17 mouse cellular contexts compared by ENCODE assay signal in the genomic region with DNA sequence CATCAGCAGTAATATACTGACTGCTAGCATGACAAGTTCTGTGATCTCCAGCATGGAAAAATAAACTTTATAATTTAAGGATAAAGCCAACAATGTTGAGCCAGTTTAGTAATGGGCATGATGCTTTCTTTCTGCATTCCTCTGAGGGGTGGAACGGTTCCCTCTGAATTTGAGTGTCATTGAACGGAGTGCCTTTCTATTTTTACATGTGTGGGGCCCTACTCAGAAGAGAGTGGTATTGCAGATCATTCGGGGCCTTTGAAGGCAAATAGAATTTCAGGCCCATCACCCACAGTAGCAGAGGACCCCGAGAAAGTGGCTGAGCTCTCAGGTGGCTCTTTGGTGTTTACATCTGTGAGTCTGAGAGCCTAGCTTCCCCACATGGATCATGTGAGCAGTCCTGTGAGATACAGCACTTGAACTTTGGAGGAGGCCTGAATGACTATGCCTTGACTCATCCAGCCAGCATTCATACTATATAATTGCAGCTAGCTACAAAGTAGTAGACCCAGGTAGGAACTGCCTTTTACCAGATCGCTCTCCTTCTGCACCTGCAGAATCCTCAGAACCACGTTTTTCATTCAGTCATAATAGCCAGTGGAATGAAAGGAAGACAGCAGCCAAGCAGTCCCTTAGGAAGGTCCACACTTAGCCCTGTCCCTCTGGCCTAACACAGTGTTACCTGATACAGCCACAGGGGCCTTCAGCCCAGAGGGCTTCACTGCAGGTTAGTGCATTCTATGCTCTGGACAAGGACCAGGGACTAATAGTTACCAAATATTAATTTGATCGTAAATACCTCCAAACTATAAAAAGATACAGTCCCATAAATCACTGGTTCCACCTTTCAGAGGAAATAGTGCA.
DNase-seq lines count a peak whose midpoint lies in the region; ATAC-seq and TF ChIP-seq lines count a peak whose summit lies in the region.
"Had no signal": no experiment of that assay in that cellular context is flagged by ENCODE, and none has a peak within 500 bp of the region (broad histone marks: within the 10 kb centered on the region; RNA-seq: fewer than 3 reads in every experiment).

No protein-coding gene starts in this region.

- H3K27ac ChIP-seq in heart, embryonic 14.5 days (replicated peaks in 1 of 2; ENCODE audit: control insufficient read depth in 1 of 2, insufficient read depth in 1 of 2, low read depth in 2 of 2, low read length in 2 of 2) = peak overlapping the region; percentile 70 to 74
- no peak overlapping the region for H3K27ac ChIP-seq in lung, postnatal 0 days (ENCODE audit: low read length)
- 0 out of 2 replicates have a peak overlapping the region, but pooled peaks have one; percentile 29 for H3K27ac ChIP-seq in olfactory bulb, adult 2 months (ENCODE audit: insufficient read depth, low read depth, low read length)
- H3K27ac ChIP-seq: hindbrain, embryonic 12.5 days; midbrain, embryonic 10.5 days; neural tube, embryonic 13.5 days had no signal

- TF ChIP-seq EP300 in lung, postnatal 0 days (IDR thresholded peaks at IDR 0.05) = peak; percentile 57

- TF ChIP-seq CTCF in lung, postnatal 0 days (IDR thresholded peaks at IDR 0.05) = no peak
- no peak for TF ChIP-seq CTCF in olfactory bulb, adult 2 months (IDR thresholded peaks at IDR 0.05; ENCODE audit: insufficient read depth, low read depth, low read length)

- no peaks in the 10 kb centered on the region for H3K9me3 ChIP-seq in heart, embryonic 14.5 days (ENCODE audit: control insufficient read depth, low read length)
- no peaks in the 10 kb centered on the region for H3K9me3 ChIP-seq in lung, postnatal 0 days (ENCODE audit: low read length)
- H3K9me3 ChIP-seq: hindbrain, embryonic 12.5 days; midbrain, embryonic 10.5 days; neural tube, embryonic 13.5 days had no signal

- H3K4me1 ChIP-seq in heart, embryonic 14.5 days (ENCODE audit: control insufficient read depth in 2 of 2, insufficient read depth in 2 of 2, low read length in 2 of 2) = peaks cover 4 to 20% of the 10 kb centered on the region in 2 experiments
- no peaks in the 10 kb centered on the region for H3K4me1 ChIP-seq in lung, postnatal 0 days (ENCODE audit: insufficient read depth, low read depth, low read length)
- 0 out of 2 replicates have a peak, but pooled peaks cover 2% of the 10 kb centered on the region for H3K4me1 ChIP-seq in olfactory bulb, adult 2 months (ENCODE audit: control insufficient read depth, insufficient read depth, low read length)
- H3K4me1 ChIP-seq: hindbrain, embryonic 12.5 days; midbrain, embryonic 10.5 days; neural tube, embryonic 13.5 days had no signal

- H3K27me3 ChIP-seq in heart, embryonic 14.5 days (ENCODE audit: control insufficient read depth, insufficient read depth, low read length) = no peaks in the 10 kb centered on the region
- H3K27me3 ChIP-seq in lung, postnatal 0 days (replicated peaks; ENCODE audit: insufficient read depth, low read length) = no peaks in the 10 kb centered on the region
- H3K27me3 ChIP-seq: hindbrain, embryonic 12.5 days; neural tube, embryonic 13.5 days had no signal

- no peak overlapping the region for H3K9ac ChIP-seq in heart, embryonic 14.5 days (ENCODE audit: low read length)
- H3K9ac ChIP-seq in lung, postnatal 0 days (replicated peaks; ENCODE audit: low read depth) = no peak overlapping the region
- H3K9ac ChIP-seq: hindbrain, embryonic 12.5 days; neural tube, embryonic 13.5 days had no signal

- 37% methylated on average over 7 of the region's 7 CpGs for WGBS in heart, embryonic 14.5 days
- WGBS in lung, postnatal 0 days = 37% methylated on average over 7 of the region's 7 CpGs
- 55% methylated on average over 7 of the region's 7 CpGs for WGBS in olfactory bulb, adult 2 months

- no peaks in the 10 kb centered on the region for H3K36me3 ChIP-seq in heart, embryonic 14.5 days (ENCODE audit: control insufficient read depth, insufficient read depth, low read length)
- no peaks in the 10 kb centered on the region for H3K36me3 ChIP-seq in lung, postnatal 0 days (ENCODE audit: insufficient read depth, low read length)
- H3K36me3 ChIP-seq: hindbrain, embryonic 12.5 days; midbrain, embryonic 10.5 days; neural tube, embryonic 13.5 days had no signal

- no peak overlapping the region for H3K4me3 ChIP-seq in heart, embryonic 14.5 days (ENCODE audit: control insufficient read depth in 1 of 2, insufficient read depth in 1 of 2, low read depth in 1 of 2, low read length in 2 of 2)
- no peak overlapping the region for H3K4me3 ChIP-seq in lung, postnatal 0 days (ENCODE audit: low read depth, low read length)
- no peak overlapping the region for H3K4me3 ChIP-seq in olfactory bulb, adult 2 months (ENCODE audit: insufficient read depth, low read depth, low read length)
- H3K4me3 ChIP-seq: hindbrain, embryonic 12.5 days; midbrain, embryonic 10.5 days; neural tube, embryonic 13.5 days had no signal

- TF ChIP-seq POLR2A in olfactory bulb, adult 2 months (IDR thresholded peaks at IDR 0.05; ENCODE audit: insufficient read depth, low read depth, low read length) = no peak

- H3K4me2 ChIP-seq in heart, embryonic 14.5 days (ENCODE audit: low read length) = peak overlapping the region; percentile 32; the same call in 1 of the 2 replicates
- no peak overlapping the region; the same call in 1 of the 2 replicates for H3K4me2 ChIP-seq in lung, postnatal 0 days (replicated peaks; ENCODE audit: low read depth, low read length)
- H3K4me2 ChIP-seq: hindbrain, embryonic 12.5 days; neural tube, embryonic 13.5 days had no signal

- ATAC-seq in heart, embryonic 14.5 days (ENCODE audit: insufficient number of reproducible peaks, insufficient read depth, low FRiP score, low read depth) = 0 out of 2 replicates have a peak, but pooled peaks have one; percentile 71
- ATAC-seq in lung, postnatal 0 days = peak; percentile 89
- ATAC-seq: inflammation-experienced regulatory T-cells, adult 6 months had no signal

- peak; percentile 35 for DNase-seq in adrenal gland, adult 2 months
- DNase-seq in adrenal gland, adult 18-20 months (ENCODE audit: low spot score in 2 of 2) = no peak
- no peak for DNase-seq in heart, postnatal 4 days
- DNase-seq in lung, postnatal 0 days (ENCODE audit: low spot score) = peak; percentile 62
- no peak for DNase-seq in lung, postnatal 36 days
- no peak for DNase-seq in layer of hippocampus, adult 11-12 months (ENCODE audit: low spot score)
- DNase-seq: adrenal gland, adult 8-10 months; cerebellum, adult 11 months; cerebellum, postnatal 14 days; gastrocnemius, postnatal 25 days; left cerebral cortex, postnatal 4 days had no signal

Comparison
In these comparisons a context has a peak if more than half of its experiments do, and no peak if none do; other contexts are left out.
1. DNase-seq: peak in adrenal gland, adult 2 months (single experiment) and lung, postnatal 0 days (single experiment); none in adrenal gland, adult 18-20 months (0 of 2), heart, postnatal 4 days (single experiment), lung, postnatal 36 days (single experiment) and layer of hippocampus, adult 11-12 months (single experiment).